Mouse (Mus musculus): ENCODE results near the gene Gm20425.

DNA sequence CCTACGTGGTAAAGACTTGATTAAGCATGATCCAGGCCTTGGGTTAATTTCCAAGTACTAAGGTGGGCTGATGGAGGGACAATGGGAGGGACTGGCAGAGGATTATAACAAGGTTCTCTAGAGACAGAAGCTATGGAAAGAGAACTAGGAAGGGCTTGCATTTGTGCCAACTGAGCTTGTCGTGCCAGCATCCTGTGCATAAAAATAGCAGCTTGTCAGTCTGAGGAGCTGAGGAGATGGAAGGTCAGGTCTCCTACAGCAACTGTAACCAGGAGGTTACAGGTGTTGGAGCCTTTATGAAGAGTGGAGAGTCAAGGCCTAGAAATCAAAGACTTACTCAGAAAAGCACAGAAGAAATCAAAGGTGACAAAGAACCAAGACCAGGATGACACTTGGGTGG is 16.5 kb downstream of the Gm20425 start:
- no peak for TF ChIP-seq CTCF (IDR thresholded peaks at IDR 0.05; ENCODE audit: extremely low read depth, insufficient read length, insufficient replicate concordance, low read depth, low read length)
- no peak for TF ChIP-seq POLR2A (IDR thresholded peaks at IDR 0.05; ENCODE audit: low read depth, low read length)
